Mouse (Mus musculus) liver, adult 2 months (tissue): Measurements from ENCODE around the gene Msh6. TPM values are rescaled to one million over a fixed set of nuclear protein-coding genes. Genes with fewer than 3 reads are reported as not detected.

Source experiments
- DNase-seq: peaks from one replicate; pipeline ENCODE4 v3.0.0-alpha.2; 2011; ENCODE audit warnings: low read depth, low spot score; ENCODE audit errors: extremely low read depth
- H3K27ac ChIP-seq: fragments of 200-500 bp; replicated peaks from 2 replicates; pipeline ENCODE4 v1.5.1; 2012; ENCODE audit warnings: low read depth, mild to moderate bottlenecking, control low read depth, inconsistent platforms, low read length; ENCODE audit not compliant: insufficient read depth
- H3K27me3 ChIP-seq: fragments of 200-500 bp; 2 replicates; pipeline ENCODE4 v1.6.1; 2012; ENCODE audit warnings: mild to moderate bottlenecking, moderate library complexity, low read length, inconsistent platforms; ENCODE audit not compliant: control insufficient read depth, insufficient read depth
- H3K36me3 ChIP-seq: fragments of 200-500 bp; 2 replicates; pipeline ENCODE4 v1.6.1; 2012; ENCODE audit warnings: low read length, inconsistent platforms; ENCODE audit not compliant: control insufficient read depth, insufficient read depth
- H3K4me1 ChIP-seq: fragments of 200-500 bp; 2 replicates; pipeline ENCODE4 v1.6.1; 2011; ENCODE audit warnings: low read length; ENCODE audit not compliant: control insufficient read depth, insufficient read depth
- H3K4me3 ChIP-seq: fragments of 200-500 bp; 2 replicates; pipeline ENCODE4 v1.5.1; 2011; ENCODE audit warnings: low read depth, mild to moderate bottlenecking, control low read depth, low read length, moderate library complexity; ENCODE audit not compliant: insufficient read depth
- H3K79me2 ChIP-seq: fragments of 200-500 bp; 2 replicates; pipeline ENCODE4 v1.6.1; 2012; ENCODE audit warnings: inconsistent platforms, mild to moderate bottlenecking, low read length, moderate library complexity; ENCODE audit not compliant: control insufficient read depth, insufficient read depth
- H3K9ac ChIP-seq: fragments of 200-500 bp; 2 replicates; pipeline ENCODE4 v1.6.1; 2012; ENCODE audit warnings: low read depth, mild to moderate bottlenecking, control low read depth, inconsistent platforms, low read length
- CTCF ChIP-seq: fragments of 200-500 bp; IDR thresholded peaks from 2 replicates; pipeline ENCODE4 v1.5.1; 2011; ENCODE audit warnings: low read depth, low read length, control low read depth
- POLR2A ChIP-seq: fragments of 200-500 bp; IDR thresholded peaks from 2 replicates; pipeline ENCODE4 v1.6.1; 2011; ENCODE audit warnings: low read length, control low read depth; ENCODE audit not compliant: insufficient read depth; ENCODE audit errors: extremely low read depth
- WGBS: fragments of 180-500 bp; shearing (Covaris S2); methylation state at CpG from one replicate; pipeline ENCODE4 v1.1.7; 2018; 5-methylcytosine and 5-hydroxymethylcytosine counted together
- polyA plus RNA-seq: library from polyadenylated mRNA; depleted of rRNA; stranded (reverse); fragments of >200 nt; gene quantifications from 2 replicates; pipeline ENCODE4 v1.2.3, GENCODE M21; 2012
- total RNA-seq: library from RNA; depleted of rRNA; stranded (reverse); fragments of >200 nt; gene quantifications from 2 replicates; pipeline ENCODE4 v1.2.3, GENCODE M21; 2014

Gene Msh6
- total and polyA plus RNA-seq, 2 experiments: 1.1 to 7.9 TPM

DNA sequence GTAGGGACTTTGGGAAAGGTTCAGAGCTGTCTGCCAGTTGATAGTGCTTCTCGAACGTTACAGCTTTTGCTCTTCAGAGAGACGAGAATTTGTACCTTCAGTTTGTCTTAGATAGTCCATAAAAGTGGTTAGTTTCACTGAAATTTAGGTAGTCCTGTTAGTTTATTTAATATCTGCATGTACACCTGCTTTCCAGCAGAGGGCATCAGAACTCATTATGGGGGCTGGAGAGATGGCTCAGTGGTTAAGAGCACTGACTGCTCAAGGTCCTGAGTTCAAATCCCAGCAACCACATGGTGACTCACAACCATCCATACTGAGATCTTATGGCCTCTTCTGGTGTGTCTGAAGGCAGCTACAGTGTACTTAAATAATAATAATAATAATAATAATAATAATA lies 7.2 kb downstream of the Msh6 start:
- peaks cover 17% of the 10 kb centered on the region for H3K36me3 ChIP-seq
- H3K4me1 ChIP-seq: peaks cover 4% of the 10 kb centered on the region
- 29% methylated on average over 3 of the region's 3 CpGs for WGBS
- H3K4me3 ChIP-seq: no peak overlapping the region
- no peaks in the 10 kb centered on the region for H3K79me2 ChIP-seq
- TF ChIP-seq POLR2A (no peak), CTCF (peak; percentile 11; the same call in 1 of the 2 replicates)
- H3K27ac ChIP-seq: no peak overlapping the region
- no peak for DNase-seq
- H3K9ac ChIP-seq: no peak overlapping the region
- H3K27me3 ChIP-seq: no peaks in the 10 kb centered on the region

- no peaks in the 10 kb centered on the region for H3K27me3 ChIP-seq
- peak; percentile 69 for DNase-seq
- H3K9ac ChIP-seq: no peak overlapping the region
- no peaks in the 10 kb centered on the region for H3K79me2 ChIP-seq
- H3K36me3 ChIP-seq: peaks cover 28% of the 10 kb centered on the region
- TF ChIP-seq POLR2A (no peak), CTCF (no peak)
- WGBS: 25% methylated on average over 4 of the region's 4 CpGs
- peaks cover 4% of the 10 kb centered on the region for H3K4me1 ChIP-seq
- no peak overlapping the region for H3K27ac ChIP-seq
- no peak overlapping the region for H3K4me3 ChIP-seq
Observed at GRCm38 (mm10) chr17:87983313-87983712, 8.5 kb downstream of the Msh6 start.

- TF ChIP-seq POLR2A (no peak), CTCF (no peak)
- Histone ChIP-seq H3K4me3 (no peak overlapping the region), H3K36me3 (peaks cover 39% of the 10 kb centered on the region), H3K4me1 (peaks cover 4% of the 10 kb centered on the region), H3K9ac (no peak overlapping the region), H3K27ac (no peak overlapping the region), H3K79me2 (no peaks in the 10 kb centered on the region; the same call in 1 of the 2 replicates), H3K27me3 (no peaks in the 10 kb centered on the region)
- DNase-seq: peak; percentile 24
- 78% methylated on average over 20 of the region's 20 CpGs for WGBS
Observed at GRCm38 (mm10) chr17:87984440-87985214, 9.8 kb downstream of the Msh6 start.

DNA sequence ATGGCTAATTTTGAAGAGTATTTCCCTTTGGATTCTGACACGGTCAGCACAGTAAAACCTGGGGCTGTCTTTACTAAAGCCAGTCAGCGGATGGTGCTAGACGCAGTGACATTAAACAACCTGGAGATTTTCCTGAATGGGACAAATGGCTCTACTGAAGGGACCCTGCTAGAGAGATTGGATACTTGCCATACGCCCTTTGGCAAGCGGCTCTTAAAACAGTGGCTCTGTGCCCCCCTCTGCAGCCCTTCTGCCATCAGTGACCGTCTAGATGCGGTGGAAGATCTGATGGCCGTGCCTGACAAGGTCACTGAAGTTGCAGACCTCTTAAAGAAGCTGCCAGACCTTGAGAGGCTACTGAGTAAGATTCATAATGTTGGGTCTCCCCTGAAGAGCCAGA lies 11.1 kb downstream of the Msh6 start:
- Histone ChIP-seq H3K27me3 (no peaks in the 10 kb centered on the region), H3K79me2 (no peaks in the 10 kb centered on the region; the same call in 1 of the 2 replicates), H3K27ac (no peak overlapping the region), H3K9ac (no peak overlapping the region), H3K4me1 (peaks cover 4% of the 10 kb centered on the region), H3K4me3 (no peak overlapping the region), H3K36me3 (peaks cover 51% of the 10 kb centered on the region)
- no peak for DNase-seq
- 92% methylated on average over 8 of the region's 8 CpGs for WGBS
- TF ChIP-seq POLR2A (no peak), CTCF (no peak)

DNA sequence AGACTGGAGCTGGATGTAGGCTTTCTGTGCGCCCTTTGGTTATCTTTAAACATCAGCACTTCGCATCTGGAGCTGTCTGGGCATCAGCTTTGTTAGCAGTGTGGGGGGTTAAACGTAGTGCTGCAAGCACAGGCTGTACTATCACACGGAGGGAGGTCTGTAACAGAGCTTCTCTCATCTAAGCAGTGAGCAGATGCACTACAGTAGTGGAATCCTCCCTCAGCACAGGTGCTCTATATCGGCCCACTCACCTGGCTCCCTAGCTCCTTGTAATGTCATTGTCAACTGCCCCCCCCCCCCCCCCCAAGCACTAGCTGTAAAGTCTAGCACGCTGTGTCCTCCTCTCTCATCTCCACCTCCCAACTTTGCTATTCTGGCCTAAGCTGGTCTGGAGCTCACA lies 12.6 kb downstream of the Msh6 start:
- no peak overlapping the region for H3K4me3 ChIP-seq
- H3K36me3 ChIP-seq: peaks cover 63% of the 10 kb centered on the region
- no peak for TF ChIP-seq POLR2A
- no peak for TF ChIP-seq CTCF
- H3K9ac ChIP-seq: no peak overlapping the region
- H3K27me3 ChIP-seq: no peaks in the 10 kb centered on the region
- 92% methylated on average over 6 of the region's 6 CpGs for WGBS
- no peak for DNase-seq
- peaks cover 4% of the 10 kb centered on the region for H3K4me1 ChIP-seq
- no peaks in the 10 kb centered on the region; the same call in 1 of the 2 replicates for H3K79me2 ChIP-seq
- no peak overlapping the region for H3K27ac ChIP-seq

- Histone ChIP-seq H3K27me3 (no peaks in the 10 kb centered on the region), H3K79me2 (no peaks in the 10 kb centered on the region; the same call in 1 of the 2 replicates), H3K36me3 (peaks cover 70% of the 10 kb centered on the region), H3K27ac (no peak overlapping the region), H3K4me3 (no peak overlapping the region), H3K4me1 (no peaks in the 10 kb centered on the region), H3K9ac (no peak overlapping the region)
- WGBS: 92% methylated on average over 3 of the region's 3 CpGs
- TF ChIP-seq CTCF (no peak), POLR2A (no peak)
- no peak for DNase-seq
Observed at GRCm38 (mm10) chr17:87992154-87992553, 17.3 kb downstream of the Msh6 start.
